Mouse (Mus musculus) heart, adult 2 months (tissue): ENCODE measurements around the gene Pawr.

ENCODE experiments used
- CTCF ChIP-seq: fragments of 200-600 bp; IDR thresholded peaks from 2 replicates; pipeline ENCODE4 v1.8.1; 2022; ENCODE audit warnings: antibody characterized with exemption, mild to moderate bottlenecking, moderate library complexity
- POLR2A ChIP-seq: fragments of 200-500 bp; IDR thresholded peaks from 2 replicates; pipeline ENCODE4 v1.6.1; 2011; ENCODE audit warnings: mild to moderate bottlenecking, low read depth, low read length, control low read depth; ENCODE audit not compliant: insufficient read depth

DNA sequence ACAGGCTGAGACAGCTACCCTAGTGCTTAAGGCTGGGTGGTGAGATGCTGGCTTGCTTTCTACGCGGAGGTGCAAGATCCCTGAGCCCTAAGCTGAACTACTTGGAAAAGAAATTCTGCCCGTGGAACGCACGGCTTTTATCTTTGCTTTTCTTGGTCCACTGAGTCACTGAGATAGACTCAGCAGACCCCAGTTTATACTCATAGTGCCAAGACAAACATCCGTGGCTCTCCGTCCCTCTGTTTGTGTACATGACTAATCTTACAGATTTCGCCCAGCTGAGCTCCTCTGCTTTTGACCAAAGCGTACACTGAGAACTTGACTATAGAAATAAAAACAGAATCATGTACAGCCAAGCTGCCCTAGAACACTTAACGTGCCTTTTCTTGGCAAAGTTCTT, 113.7 kb downstream of the Pawr start:
- TF ChIP-seq POLR2A, result no peak
- no peak for TF ChIP-seq CTCF
